Mouse (Mus musculus): Measurements from ENCODE around the gene Zscan12.

- TF ChIP-seq CTCF (IDR thresholded peaks at IDR 0.05) (no peak), EP300 (IDR thresholded peaks at IDR 0.05) (no peak)
These were observed 42.4 kb upstream of the Zscan12 start for GRCm38 (mm10) chr13:21320262-21320661.
